Comparison of ENCODE assay signal across 8 mouse cellular contexts in genomic region chr9:108987704-108988350, GRCm38 (mm10). TPM values are rescaled to one million over a fixed set of nuclear protein-coding genes. Genes with fewer than 3 reads are reported as not detected.
DNase-seq lines count a peak whose midpoint lies in the region; ATAC-seq and TF ChIP-seq lines count a peak whose summit lies in the region.

No protein-coding gene starts in this region.

- no peaks in the 10 kb centered on the region for H3K27me3 ChIP-seq in hindbrain, embryonic 13.5 days
- no peaks in the 10 kb centered on the region for H3K27me3 ChIP-seq in lung, postnatal 0 days (replicated peaks; ENCODE audit: insufficient read depth, low read length)

- no peaks in the 10 kb centered on the region for H3K36me3 ChIP-seq in hindbrain, embryonic 13.5 days
- no peaks in the 10 kb centered on the region for H3K36me3 ChIP-seq in lung, postnatal 0 days (ENCODE audit: insufficient read depth, low read length)

- WGBS in hindbrain, embryonic 13.5 days, result 19% methylated on average over 15 of the region's 15 CpGs
- 25% methylated on average over 11 of the region's 15 CpGs for WGBS in lung, postnatal 0 days

- no peaks in the 10 kb centered on the region for H3K9me3 ChIP-seq in hindbrain, embryonic 13.5 days
- H3K9me3 ChIP-seq in lung, postnatal 0 days (ENCODE audit: low read length), result no peaks in the 10 kb centered on the region

- H3K27ac ChIP-seq in hindbrain, embryonic 13.5 days, result no peak overlapping the region
- H3K27ac ChIP-seq in lung, postnatal 0 days (ENCODE audit: low read length), result no peak overlapping the region

- no peak overlapping the region for H3K4me2 ChIP-seq in hindbrain, embryonic 13.5 days
- peak overlapping the region; percentile 38 for H3K4me2 ChIP-seq in lung, postnatal 0 days (replicated peaks; ENCODE audit: low read depth, low read length)

- DNase-seq in thymus, postnatal 36 days, result peak; percentile 12 to 40
- DNase-seq in thymus, postnatal 0 days (ENCODE audit: low spot score), result no peak
- peak; percentile 68 for DNase-seq in gastrocnemius, adult 18-20 months (ENCODE audit: low spot score)
- DNase-seq in lung, postnatal 0 days (ENCODE audit: low spot score), result peak; percentile 49
- DNase-seq in layer of hippocampus, postnatal 14 days (ENCODE audit: low spot score in 2 of 2), result no peak
- no peak for DNase-seq in left cerebral cortex, adult 9 months (ENCODE audit: low spot score in 2 of 2)

- no peak overlapping the region for H3K4me3 ChIP-seq in hindbrain, embryonic 13.5 days
- no peak overlapping the region for H3K4me3 ChIP-seq in lung, postnatal 0 days (ENCODE audit: low read depth, low read length)

- H3K9ac ChIP-seq in hindbrain, embryonic 13.5 days, result 0 out of 2 replicates have a peak overlapping the region, but pooled peaks have one; percentile 13
- H3K9ac ChIP-seq in lung, postnatal 0 days (replicated peaks; ENCODE audit: low read depth), result no peak overlapping the region

- peaks cover 15% of the 10 kb centered on the region for H3K4me1 ChIP-seq in hindbrain, embryonic 13.5 days (replicated peaks)
- H3K4me1 ChIP-seq in lung, postnatal 0 days (ENCODE audit: insufficient read depth, low read depth, low read length), result peaks cover 8% of the 10 kb centered on the region; the same call in 1 of the 2 replicates

- no peak for ATAC-seq in hindbrain, embryonic 13.5 days (ENCODE audit: low FRiP score)
- no peak for ATAC-seq in lung, postnatal 0 days
- no peak for ATAC-seq in frontal cortex, adult (ENCODE audit: low TSS enrichment)

- no peak for TF ChIP-seq EP300 in lung, postnatal 0 days (IDR thresholded peaks at IDR 0.05)

- TF ChIP-seq CTCF in lung, postnatal 0 days (IDR thresholded peaks at IDR 0.05), result no peak

RNA-seq across cellular contexts. Expression of gene Ucn2, which starts 2.0 kb away (rescaled TPM):
- not detected in 2 replicates for polyA plus RNA-seq in thymus, postnatal 0 days (2015; fragmentation: Nextera tagmentation; extraction: Ambion mirVana)
- under 1 TPM; 0.27 to 0.90 TPM for total RNA-seq in gastrocnemius, adult 18-20 months (2021)
- polyA plus RNA-seq in hindbrain, embryonic 13.5 days (2015; fragmentation: Nextera tagmentation; extraction: Ambion mirVana), result not detected in 2 replicates
- not detected in 2 replicates for polyA plus RNA-seq in lung, postnatal 0 days (2015; fragmentation: Nextera tagmentation; extraction: Ambion mirVana)
- not detected for total RNA-seq in layer of hippocampus, postnatal 14 days (2021)

RNA-seq across cellular contexts. Expression of gene Pfkfb4, which starts 3.8 kb away (rescaled TPM):
- 6.0 and 7.7 TPM in 2 replicates for polyA plus RNA-seq in thymus, postnatal 0 days (2015; fragmentation: Nextera tagmentation; extraction: Ambion mirVana)
- 10 to 100 TPM; 18.8 to 43.0 TPM for total RNA-seq in gastrocnemius, adult 18-20 months (2021)
- 26.3 and 34.2 TPM in 2 replicates for polyA plus RNA-seq in hindbrain, embryonic 13.5 days (2015; fragmentation: Nextera tagmentation; extraction: Ambion mirVana)
- 22.0 and 22.8 TPM in 2 replicates for polyA plus RNA-seq in lung, postnatal 0 days (2015; fragmentation: Nextera tagmentation; extraction: Ambion mirVana)
- 10 to 100 TPM; 13.7 to 17.8 TPM for total RNA-seq in layer of hippocampus, postnatal 14 days (2021)

RNA-seq across cellular contexts. Expression of gene Col7a1, which starts 34.4 kb away (rescaled TPM):
- 0.46 and 0.63 TPM in 2 replicates for polyA plus RNA-seq in thymus, postnatal 0 days (2015; fragmentation: Nextera tagmentation; extraction: Ambion mirVana)
- total RNA-seq in gastrocnemius, adult 18-20 months (2021), result 1 to 10 TPM; 2.2 to 3.5 TPM
- 1.1 and 1.7 TPM in 2 replicates for polyA plus RNA-seq in hindbrain, embryonic 13.5 days (2015; fragmentation: Nextera tagmentation; extraction: Ambion mirVana)
- polyA plus RNA-seq in lung, postnatal 0 days (2015; fragmentation: Nextera tagmentation; extraction: Ambion mirVana), result 2.5 and 2.9 TPM in 2 replicates
- 1 to 10 TPM; 5.0 TPM for total RNA-seq in layer of hippocampus, postnatal 14 days (2021)

RNA-seq across cellular contexts. Expression of gene Shisa5, which starts 50.5 kb away (rescaled TPM):
- 210 and 212 TPM in 2 replicates for polyA plus RNA-seq in thymus, postnatal 0 days (2015; fragmentation: Nextera tagmentation; extraction: Ambion mirVana)
- total RNA-seq in gastrocnemius, adult 18-20 months (2021), result 10 to 100 TPM in 1 of 2 experiments, 1 to 10 TPM in 1; 9.8 to 15.5 TPM
- polyA plus RNA-seq in hindbrain, embryonic 13.5 days (2015; fragmentation: Nextera tagmentation; extraction: Ambion mirVana), result 64.6 and 66.2 TPM in 2 replicates
- polyA plus RNA-seq in lung, postnatal 0 days (2015; fragmentation: Nextera tagmentation; extraction: Ambion mirVana), result 194 and 216 TPM in 2 replicates
- 10 to 100 TPM; 42.5 to 49.9 TPM for total RNA-seq in layer of hippocampus, postnatal 14 days (2021)

RNA-seq across cellular contexts. Expression of gene Uqcrc1, which starts 51.4 kb away (rescaled TPM):
- 407 and 414 TPM in 2 replicates for polyA plus RNA-seq in thymus, postnatal 0 days (2015; fragmentation: Nextera tagmentation; extraction: Ambion mirVana)
- total RNA-seq in gastrocnemius, adult 18-20 months (2021), result 100 to 1,000 TPM; 888 to 981 TPM
- 398 and 399 TPM in 2 replicates for polyA plus RNA-seq in hindbrain, embryonic 13.5 days (2015; fragmentation: Nextera tagmentation; extraction: Ambion mirVana)
- polyA plus RNA-seq in lung, postnatal 0 days (2015; fragmentation: Nextera tagmentation; extraction: Ambion mirVana), result 269 and 290 TPM in 2 replicates
- 100 to 1,000 TPM; 388 to 394 TPM for total RNA-seq in layer of hippocampus, postnatal 14 days (2021)

Comparison
In these comparisons a context has a peak if more than half of its experiments do, and no peak if none do; other contexts are left out.
1. DNase-seq: peak in thymus, postnatal 36 days (2 of 2), gastrocnemius, adult 18-20 months (single experiment) and lung, postnatal 0 days (single experiment); none in thymus, postnatal 0 days (single experiment), layer of hippocampus, postnatal 14 days (0 of 2) and left cerebral cortex, adult 9 months (0 of 2).